Mouse (Mus musculus) limb, embryonic 11.5 days (tissue): Measurements from ENCODE around the gene Prlr. TPM values are rescaled to one million over a fixed set of nuclear protein-coding genes. Genes with fewer than 3 reads are reported as not detected.

Experiments
- ATAC-seq: fragments of 200-750 bp; cut with Nextera tagmentation; 2 replicates; pipeline ENCODE4 v1.8.0; 2017; ENCODE audit warnings: low read depth; ENCODE audit not compliant: insufficient number of reproducible peaks, low FRiP score, low TSS enrichment
- DNase-seq: peaks from one replicate; pipeline ENCODE4 v3.0.0-alpha.2; 2015; ENCODE audit warnings: low spot score
- H3K27ac ChIP-seq: fragments of 300-500 bp; sonication (generic); replicated peaks from 2 replicates; pipeline ENCODE4 v1.5.1; 2014; ENCODE audit warnings: low read depth, mild to moderate bottlenecking, low read length
- H3K27me3 ChIP-seq: fragments of 300-500 bp; sonication (generic); 2 replicates; pipeline ENCODE4 v1.6.1; 2014; ENCODE audit warnings: mild to moderate bottlenecking, low read length, mixed read lengths; ENCODE audit not compliant: control insufficient read depth, insufficient read depth
- H3K36me3 ChIP-seq: fragments of 300-500 bp; sonication (generic); 2 replicates; pipeline ENCODE4 v1.6.1; 2014; ENCODE audit warnings: mild to moderate bottlenecking, low read length, moderate library complexity, mixed read lengths; ENCODE audit not compliant: control insufficient read depth, insufficient read depth
- H3K4me1 ChIP-seq: fragments of 300-500 bp; sonication (generic); 2 replicates; pipeline ENCODE4 v1.6.1; 2014; ENCODE audit warnings: low read length, mixed read lengths; ENCODE audit not compliant: control insufficient read depth, insufficient read depth
- H3K4me2 ChIP-seq: fragments of 300-500 bp; sonication (generic); 2 replicates; pipeline ENCODE4 v1.6.1; 2014; ENCODE audit warnings: low read depth, mild to moderate bottlenecking, moderate library complexity; ENCODE audit not compliant: severe bottlenecking
- H3K4me3 ChIP-seq: fragments of 300-500 bp; sonication (generic); 2 replicates; pipeline ENCODE4 v1.5.1; 2014; ENCODE audit warnings: low read depth, low read length
- H3K9ac ChIP-seq: fragments of 300-500 bp; sonication (generic); 2 replicates; pipeline ENCODE4 v1.6.1; 2014; ENCODE audit warnings: mild to moderate bottlenecking, low read length
- H3K9me3 ChIP-seq: fragments of 300-500 bp; sonication (generic); 2 replicates; pipeline ENCODE4 v1.6.1; 2016; ENCODE audit warnings: low read length; ENCODE audit not compliant: control insufficient read depth
- WGBS: fragments of 180-500 bp; shearing (Covaris S2); extraction: QIAGEN DNeasy Blood & Tissue Kit; methylation state at CpG from one replicate; pipeline ENCODE4 v1.1.7; 2014; 5-methylcytosine and 5-hydroxymethylcytosine counted together
- polyA plus RNA-seq: library from polyadenylated mRNA; unstranded; fragments of >200 nt; fragmentation: Nextera tagmentation; extraction: Ambion mirVana; gene quantifications from 2 replicates; pipeline ENCODE4 v1.2.1, GENCODE M21; 2014

Prlr gene
- polyA plus RNA-seq, 1 experiment from 2014 or later, result 0.04 TPM

DNA sequence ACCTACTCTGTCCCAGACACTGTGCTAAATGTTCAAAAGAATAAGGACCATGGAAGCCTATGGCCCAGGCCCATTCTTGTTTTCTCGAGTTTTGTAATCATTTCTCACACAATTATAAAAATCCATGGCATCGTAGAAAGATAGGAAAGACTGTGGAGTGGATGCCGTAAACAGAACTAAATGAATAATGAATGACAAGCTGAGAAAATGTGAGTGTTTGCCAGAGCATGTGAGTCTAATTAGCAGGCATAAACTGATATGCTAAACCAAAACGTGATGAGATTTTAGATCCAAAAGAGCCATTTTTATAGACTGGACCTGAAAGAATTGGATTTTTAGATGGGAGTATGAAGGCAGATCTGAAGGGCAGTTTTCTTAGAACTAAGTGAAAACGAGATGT, 87.8 kb downstream of the Prlr start:
- no peaks in the 10 kb centered on the region for H3K4me1 ChIP-seq
- H3K27me3 ChIP-seq, result no peaks in the 10 kb centered on the region
- ATAC-seq, result no peak

GRCm38 (mm10) chr15:10267251-10267650, 90.2 kb downstream of the Prlr start:
- 71% methylated on average over 3 of the region's 3 CpGs for WGBS
- ATAC-seq (no peak), DNase-seq (no peak)
- H3K4me2 ChIP-seq, result no peak overlapping the region
- no peaks in the 10 kb centered on the region for H3K36me3 ChIP-seq
- H3K27me3 ChIP-seq, result no peaks in the 10 kb centered on the region
- H3K27ac ChIP-seq, result no peak overlapping the region
- no peak overlapping the region for H3K9ac ChIP-seq
- no peaks in the 10 kb centered on the region for H3K9me3 ChIP-seq
- H3K4me1 ChIP-seq, result no peaks in the 10 kb centered on the region
- no peak overlapping the region for H3K4me3 ChIP-seq

More for the DNA sequence above, 87.8 kb downstream of the Prlr start:
- WGBS, result 86% methylated on average over 5 of the region's 5 CpGs
- Histone ChIP-seq H3K9me3 (no peaks in the 10 kb centered on the region), H3K9ac (no peak overlapping the region), H3K4me3 (no peak overlapping the region), H3K36me3 (no peaks in the 10 kb centered on the region), H3K27ac (no peak overlapping the region), H3K4me2 (no peak overlapping the region)
- no peak for DNase-seq

DNA sequence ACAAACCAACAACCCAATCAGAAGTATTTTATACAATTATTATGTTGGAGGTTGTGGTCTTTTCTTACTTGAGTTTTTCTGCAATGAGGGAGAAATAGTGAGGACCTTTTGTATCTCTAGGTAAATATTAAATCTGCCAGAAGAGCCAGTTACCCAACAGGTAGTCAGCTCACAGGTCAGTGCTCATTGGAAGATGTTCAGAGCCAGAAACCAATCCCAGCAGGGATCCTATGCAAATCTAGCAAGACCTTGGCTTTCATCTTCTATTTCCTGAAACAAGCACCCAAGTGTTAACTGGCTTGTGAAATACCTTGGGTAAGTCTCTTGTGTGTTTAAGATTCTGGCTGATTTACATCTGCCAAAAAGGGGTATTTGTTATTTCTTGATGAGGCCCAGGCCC, 99.3 kb downstream of the Prlr start:
- no peaks in the 10 kb centered on the region for H3K27me3 ChIP-seq
- no peaks in the 10 kb centered on the region for H3K36me3 ChIP-seq
- H3K9me3 ChIP-seq, result no peaks in the 10 kb centered on the region
- H3K4me1 ChIP-seq, result no peaks in the 10 kb centered on the region
- H3K27ac ChIP-seq, result no peak overlapping the region
- ATAC-seq, result no peak
- H3K4me2 ChIP-seq, result no peak overlapping the region
- no peak for DNase-seq
- no peak overlapping the region for H3K4me3 ChIP-seq
- no peak overlapping the region for H3K9ac ChIP-seq

- 79% methylated on average over 4 of the region's 4 CpGs for WGBS
- H3K4me1 ChIP-seq, result no peaks in the 10 kb centered on the region
- no peaks in the 10 kb centered on the region for H3K36me3 ChIP-seq
- ATAC-seq, result no peak
- no peaks in the 10 kb centered on the region for H3K9me3 ChIP-seq
- DNase-seq, result no peak
- no peak overlapping the region for H3K27ac ChIP-seq
- no peak overlapping the region for H3K4me3 ChIP-seq
- H3K4me2 ChIP-seq, result no peak overlapping the region
- H3K9ac ChIP-seq, result no peak overlapping the region
- no peaks in the 10 kb centered on the region for H3K27me3 ChIP-seq
These were observed 100.4 kb downstream of the Prlr start for GRCm38 (mm10) chr15:10277461-10277860.

GRCm38 (mm10) chr15:10281546-10281945, 104.5 kb downstream of the Prlr start:
- Histone ChIP-seq H3K4me3 (no peak overlapping the region), H3K4me2 (no peak overlapping the region), H3K27ac (no peak overlapping the region), H3K9me3 (no peaks in the 10 kb centered on the region), H3K27me3 (no peaks in the 10 kb centered on the region), H3K9ac (no peak overlapping the region), H3K4me1 (no peaks in the 10 kb centered on the region), H3K36me3 (no peaks in the 10 kb centered on the region)
- 92% methylated on average over 5 of the region's 5 CpGs for WGBS
- ATAC-seq, result no peak
- no peak for DNase-seq

GRCm38 (mm10) chr15:10283661-10284060, 106.6 kb downstream of the Prlr start:
- ATAC-seq, result no peak
- H3K9me3 ChIP-seq, result no peaks in the 10 kb centered on the region
- no peak overlapping the region for H3K4me3 ChIP-seq

GRCm38 (mm10) chr15:10296570-10296969, 119.5 kb downstream of the Prlr start:
- Histone ChIP-seq H3K9me3 (no peaks in the 10 kb centered on the region), H3K4me3 (no peak overlapping the region), H3K4me2 (no peak overlapping the region), H3K27ac (no peak overlapping the region), H3K36me3 (no peaks in the 10 kb centered on the region), H3K27me3 (no peaks in the 10 kb centered on the region), H3K9ac (no peak overlapping the region), H3K4me1 (no peaks in the 10 kb centered on the region)
- ATAC-seq, result no peak
- WGBS, result 86% methylated on average over 1 of the region's 1 CpGs
- DNase-seq, result no peak

More at GRCm38 (mm10) chr15:10283661-10284060, 106.6 kb downstream of the Prlr start:
- no peaks in the 10 kb centered on the region for H3K4me1 ChIP-seq
- H3K27ac ChIP-seq, result no peak overlapping the region
- no peak overlapping the region for H3K4me2 ChIP-seq
- H3K36me3 ChIP-seq, result no peaks in the 10 kb centered on the region
- no peak for DNase-seq
- no peaks in the 10 kb centered on the region for H3K27me3 ChIP-seq
- H3K9ac ChIP-seq, result no peak overlapping the region

- Histone ChIP-seq H3K4me2 (no peak overlapping the region), H3K4me3 (no peak overlapping the region), H3K36me3 (no peaks in the 10 kb centered on the region), H3K9me3 (no peaks in the 10 kb centered on the region), H3K27ac (no peak overlapping the region), H3K27me3 (no peaks in the 10 kb centered on the region), H3K9ac (no peak overlapping the region), H3K4me1 (no peaks in the 10 kb centered on the region)
- DNase-seq (no peak), ATAC-seq (no peak)
- WGBS, result 85% methylated on average over 1 of the region's 1 CpGs
These were observed 121.0 kb downstream of the Prlr start for GRCm38 (mm10) chr15:10298058-10298457.

DNA sequence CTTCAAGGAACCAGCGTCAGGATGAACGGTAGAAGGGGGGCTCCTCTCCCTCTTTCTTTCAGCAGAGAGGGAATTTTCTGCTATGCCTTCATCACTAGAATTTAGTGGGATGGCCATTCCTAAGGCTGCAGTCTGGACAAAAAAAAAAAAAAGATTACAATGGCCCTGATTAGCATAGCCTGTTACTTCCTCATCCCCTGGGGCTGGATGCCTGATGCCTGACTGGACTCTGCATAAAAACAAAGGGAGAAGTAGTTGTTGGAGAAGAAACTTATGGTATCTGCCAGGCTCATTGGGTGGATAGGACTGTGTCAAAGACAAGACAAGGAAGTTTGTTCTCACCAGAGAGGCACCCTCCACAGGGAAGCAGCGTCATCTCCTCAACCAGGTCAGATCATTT, 122.4 kb downstream of the Prlr start:
- Histone ChIP-seq H3K4me1 (no peaks in the 10 kb centered on the region), H3K9me3 (no peaks in the 10 kb centered on the region), H3K4me2 (no peak overlapping the region), H3K9ac (no peak overlapping the region), H3K4me3 (no peak overlapping the region), H3K27me3 (no peaks in the 10 kb centered on the region), H3K36me3 (no peaks in the 10 kb centered on the region), H3K27ac (no peak overlapping the region)
- DNase-seq, result no peak
- no peak for ATAC-seq
- 85% methylated on average over 3 of the region's 3 CpGs for WGBS
